Mouse (Mus musculus): ENCODE measurements around the gene Sirt3.
"Not testable (repeated sequence)": the region's sequence is repeated elsewhere in the genome, so short reads cannot be mapped to it uniquely, and the experiment has no call there.

Gene Sirt3

GRCm38 (mm10) chr7:140897863-140898262, 15.8 kb upstream of the Sirt3 start:
- DNase-seq (ENCODE audit: low spot score), result no peak

- DNase-seq (ENCODE audit: low spot score), result no peak
Measured at GRCm38 (mm10) chr7:140894611-140895010, 12.5 kb upstream of the Sirt3 start.

- no peak for DNase-seq (ENCODE audit: low spot score)
Measured at GRCm38 (mm10) chr7:140894031-140894430, 11.9 kb upstream of the Sirt3 start.

- not testable (repeated sequence) for DNase-seq (ENCODE audit: low spot score)
Measured at GRCm38 (mm10) chr7:140890636-140891035, 8.5 kb upstream of the Sirt3 start.

- DNase-seq (ENCODE audit: low spot score), result no peak
Measured at GRCm38 (mm10) chr7:140882469-140882803, 327 bp upstream of the Sirt3 start.

GRCm38 (mm10) chr7:140880865-140881515, 1.1 kb downstream of the Sirt3 start:
- DNase-seq (ENCODE audit: low spot score), result no peak

GRCm38 (mm10) chr7:140880419-140880818, 1.7 kb downstream of the Sirt3 start:
- no peak for DNase-seq (ENCODE audit: low spot score)

- no peak for DNase-seq (ENCODE audit: low spot score)
Measured at GRCm38 (mm10) chr7:140879355-140879754, 2.8 kb downstream of the Sirt3 start.

- no peak for DNase-seq (ENCODE audit: low spot score)
Measured at GRCm38 (mm10) chr7:140877364-140877763, 4.7 kb downstream of the Sirt3 start.

- DNase-seq (ENCODE audit: low spot score), result no peak
Measured at GRCm38 (mm10) chr7:140874224-140874623, 7.9 kb downstream of the Sirt3 start.

- no peak for DNase-seq (ENCODE audit: low spot score)
Measured at GRCm38 (mm10) chr7:140864761-140865160, 17.3 kb downstream of the Sirt3 start.

GRCm38 (mm10) chr7:140860728-140861127, 21.4 kb downstream of the Sirt3 start:
- DNase-seq (ENCODE audit: low spot score), result no peak

GRCm38 (mm10) chr7:140859997-140860396, 22.1 kb downstream of the Sirt3 start:
- DNase-seq (ENCODE audit: low spot score), result no peak

GRCm38 (mm10) chr7:140858746-140859145, 23.4 kb downstream of the Sirt3 start:
- DNase-seq (ENCODE audit: low spot score), result no peak

GRCm38 (mm10) chr7:140857550-140858505, 24.3 kb downstream of the Sirt3 start, which contains the start of gene Bet1l:
TSS of gene Bet1l (minus strand) at chr7:140857577.
- no peak for DNase-seq (ENCODE audit: low spot score)

- DNase-seq (ENCODE audit: low spot score), result peak; percentile 87
Measured at GRCm38 (mm10) chr7:140856785-140857549, 25.1 kb downstream of the Sirt3 start, which contains the start of gene Ric8a. TSS of gene Ric8a (plus strand) at chr7:140856957.

- DNase-seq (ENCODE audit: low spot score), result peak; percentile 68
Measured at GRCm38 (mm10) chr7:140855860-140856784, 26.0 kb downstream of the Sirt3 start, which contains the start of gene Gm45785. TSS of gene Gm45785 (minus strand) at chr7:140856331.

GRCm38 (mm10) chr7:140855181-140855580, 26.9 kb downstream of the Sirt3 start:
- DNase-seq (ENCODE audit: low spot score), result no peak

GRCm38 (mm10) chr7:140854483-140854882, 27.6 kb downstream of the Sirt3 start:
- no peak for DNase-seq (ENCODE audit: low spot score)

GRCm38 (mm10) chr7:140853386-140853785, 28.7 kb downstream of the Sirt3 start:
- no peak for DNase-seq (ENCODE audit: low spot score)

- no peak for DNase-seq (ENCODE audit: low spot score)
Measured at GRCm38 (mm10) chr7:140851916-140852315, 30.2 kb downstream of the Sirt3 start.
